Mouse (Mus musculus) neural tube, embryonic 14.5 days (tissue): ENCODE measurements at regions not wholly inside any gene's neighbourhood (a gene's known extent, or its start where the extent isn't known, plus 50 kb on each side); places are given as distances from the start of the nearest gene placed in this dataset.

Experiments
- ATAC-seq: fragments of 200-750 bp; cut with Nextera tagmentation; 2 replicates; pipeline ENCODE4 v1.8.0; 2017; ENCODE audit warnings: low read depth, mild to moderate bottlenecking, moderate TSS enrichment, moderate library complexity
- H3K27ac ChIP-seq: fragments of 300-500 bp; sonication (generic); 2 replicates; pipeline ENCODE4 v1.5.1; 2014; ENCODE audit warnings: low read depth, mild to moderate bottlenecking, control low read depth, low read length, moderate library complexity, mixed read lengths
- H3K27me3 ChIP-seq: fragments of 300-500 bp; sonication (generic); 2 replicates; pipeline ENCODE4 v1.6.1; 2014; ENCODE audit warnings: low read length; ENCODE audit not compliant: control insufficient read depth, insufficient read depth
- H3K36me3 ChIP-seq: fragments of 300-500 bp; sonication (generic); 2 replicates; pipeline ENCODE4 v1.6.1; 2014; ENCODE audit warnings: low read length, mixed read lengths; ENCODE audit not compliant: control insufficient read depth, insufficient read depth
- H3K4me1 ChIP-seq: fragments of 300-500 bp; sonication (generic); 2 replicates; pipeline ENCODE4 v1.6.1; 2014; ENCODE audit warnings: low read length; ENCODE audit not compliant: control insufficient read depth, insufficient read depth
- H3K4me2 ChIP-seq: fragments of 300-500 bp; sonication (generic); 2 replicates; pipeline ENCODE4 v1.6.1; 2014; ENCODE audit warnings: mild to moderate bottlenecking, low read depth, low read length, control low read depth
- H3K4me3 ChIP-seq: fragments of 300-500 bp; sonication (generic); 2 replicates; pipeline ENCODE4 v1.5.1; 2014; ENCODE audit warnings: low read depth, low read length, control low read depth, mixed read lengths
- H3K9ac ChIP-seq: fragments of 300-500 bp; sonication (generic); replicated peaks from 2 replicates; pipeline ENCODE4 v1.6.1; 2014; ENCODE audit warnings: low read depth, mild to moderate bottlenecking, control low read depth, low read length, mixed read lengths
- H3K9me3 ChIP-seq: fragments of 300-500 bp; sonication (generic); 2 replicates; pipeline ENCODE4 v1.6.1; 2016; ENCODE audit warnings: low read length; ENCODE audit not compliant: control insufficient read depth
- WGBS: fragments of 180-500 bp; shearing (Covaris S2); extraction: QIAGEN DNeasy Blood & Tissue Kit; methylation state at CpG from one replicate; pipeline ENCODE4 v1.1.7; 2014; 5-methylcytosine and 5-hydroxymethylcytosine counted together

DNA sequence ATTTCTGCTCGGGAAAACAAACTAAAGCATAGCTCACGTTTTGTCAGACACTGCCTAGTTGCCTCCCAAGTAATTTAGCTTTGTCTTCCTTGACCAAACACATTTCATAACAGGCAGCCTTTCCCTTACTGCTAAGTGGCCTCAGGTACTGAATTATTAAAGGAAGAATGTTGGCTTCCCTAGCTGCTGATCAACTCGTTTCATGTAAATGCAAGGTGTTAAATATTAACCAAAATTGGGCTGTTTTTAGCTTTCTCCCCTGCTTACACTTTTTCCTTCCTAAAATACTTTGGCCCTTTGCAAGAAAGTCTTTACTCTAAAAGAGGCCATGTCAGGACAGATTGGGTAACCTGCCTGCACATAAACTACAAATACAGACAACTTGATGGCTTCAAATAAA is 265.4 kb downstream of the Pmp22 start:
- WGBS = 63% methylated on average over 3 of the region's 3 CpGs
- no peak overlapping the region for H3K27ac ChIP-seq
- ATAC-seq = no peak

DNA sequence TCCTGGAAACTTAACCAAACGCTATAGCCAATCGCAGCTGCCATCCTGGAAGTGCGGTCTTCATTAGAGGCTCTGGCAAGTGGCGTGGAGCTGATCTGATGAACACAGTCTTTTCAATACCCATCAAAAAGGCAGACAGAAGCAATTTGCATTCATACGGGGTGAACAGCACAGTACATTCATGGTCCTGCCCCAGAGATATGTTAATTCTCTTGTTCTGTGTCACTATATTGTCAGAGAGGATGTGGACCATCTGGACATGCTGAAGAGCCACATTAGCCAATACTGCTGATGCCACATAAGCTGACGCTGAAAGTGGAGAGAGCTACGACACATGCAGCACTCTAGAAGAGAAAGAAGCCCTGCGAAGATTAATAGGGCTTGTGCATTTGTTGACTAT is 267.6 kb downstream of the Pmp22 start:
- Histone ChIP-seq H3K27ac (no peak overlapping the region), H3K4me3 (no peak overlapping the region), H3K4me1 (no peaks in the 10 kb centered on the region), H3K9ac (no peak overlapping the region), H3K27me3 (no peaks in the 10 kb centered on the region), H3K9me3 (no peaks in the 10 kb centered on the region), H3K36me3 (no peaks in the 10 kb centered on the region), H3K4me2 (no peak overlapping the region)
- 42% methylated on average over 8 of the region's 8 CpGs for WGBS
- peak; percentile 31; the same call in 1 of the 2 replicates for ATAC-seq

More for the DNA sequence above, 265.4 kb downstream of the Pmp22 start:
- Histone ChIP-seq H3K9ac (no peak overlapping the region), H3K9me3 (no peaks in the 10 kb centered on the region), H3K4me1 (no peaks in the 10 kb centered on the region), H3K4me3 (no peak overlapping the region), H3K36me3 (no peaks in the 10 kb centered on the region), H3K27me3 (no peaks in the 10 kb centered on the region), H3K4me2 (no peak overlapping the region)

DNA sequence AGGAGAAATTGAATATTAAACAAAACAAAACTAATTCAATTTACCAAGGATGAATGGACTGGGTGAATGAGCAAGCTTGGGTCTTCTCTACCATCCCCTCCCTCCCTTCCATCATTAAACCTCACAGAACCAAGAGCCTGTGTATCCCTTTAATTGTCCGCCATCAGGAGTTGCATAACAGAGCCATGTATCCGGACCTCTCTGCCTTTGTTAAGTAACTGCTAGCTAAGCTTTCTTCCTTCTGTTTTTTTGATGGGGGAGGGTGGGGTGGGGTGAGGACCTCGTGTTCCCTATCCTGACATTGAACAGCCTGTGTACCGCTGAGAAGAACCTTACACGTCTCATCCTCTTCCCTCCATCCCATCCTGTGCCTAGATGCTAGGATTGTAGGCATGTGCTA is 274.0 kb downstream of the Pmp22 start:
- no peak overlapping the region for H3K4me3 ChIP-seq
- no peaks in the 10 kb centered on the region for H3K4me1 ChIP-seq
- no peak for ATAC-seq
- H3K9me3 ChIP-seq = no peaks in the 10 kb centered on the region
- H3K4me2 ChIP-seq = no peak overlapping the region
- no peaks in the 10 kb centered on the region for H3K36me3 ChIP-seq
- no peaks in the 10 kb centered on the region for H3K27me3 ChIP-seq
- 65% methylated on average over 5 of the region's 5 CpGs for WGBS
- H3K9ac ChIP-seq = no peak overlapping the region
- H3K27ac ChIP-seq = no peak overlapping the region

DNA sequence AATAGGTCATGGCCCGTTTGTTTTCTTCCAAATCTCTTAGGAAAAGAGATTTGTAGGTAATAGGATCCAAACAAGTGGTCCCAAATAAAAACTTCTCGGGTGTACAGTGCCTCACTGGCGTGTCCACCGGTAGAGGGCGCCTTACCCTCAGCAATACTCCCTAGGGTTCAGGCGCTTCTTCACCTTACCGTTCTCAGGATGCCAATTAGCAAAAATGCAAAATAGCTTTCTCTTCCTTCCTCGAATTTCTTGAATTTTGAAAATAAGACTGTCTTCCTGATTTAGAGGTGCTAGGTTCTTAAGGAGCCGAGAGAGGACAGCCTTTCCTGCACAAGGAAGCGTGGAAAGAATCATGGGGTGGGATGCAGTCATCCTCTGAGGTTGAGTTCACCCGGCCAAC is 275.9 kb downstream of the Pmp22 start:
- Histone ChIP-seq H3K9ac (no peak overlapping the region), H3K27me3 (no peaks in the 10 kb centered on the region), H3K9me3 (no peaks in the 10 kb centered on the region), H3K4me2 (no peak overlapping the region), H3K4me1 (no peaks in the 10 kb centered on the region), H3K27ac (no peak overlapping the region), H3K36me3 (no peaks in the 10 kb centered on the region), H3K4me3 (no peak overlapping the region)
- peak; percentile 76; the same call in 1 of the 2 replicates for ATAC-seq
- WGBS = 13% methylated on average over 11 of the region's 11 CpGs

DNA sequence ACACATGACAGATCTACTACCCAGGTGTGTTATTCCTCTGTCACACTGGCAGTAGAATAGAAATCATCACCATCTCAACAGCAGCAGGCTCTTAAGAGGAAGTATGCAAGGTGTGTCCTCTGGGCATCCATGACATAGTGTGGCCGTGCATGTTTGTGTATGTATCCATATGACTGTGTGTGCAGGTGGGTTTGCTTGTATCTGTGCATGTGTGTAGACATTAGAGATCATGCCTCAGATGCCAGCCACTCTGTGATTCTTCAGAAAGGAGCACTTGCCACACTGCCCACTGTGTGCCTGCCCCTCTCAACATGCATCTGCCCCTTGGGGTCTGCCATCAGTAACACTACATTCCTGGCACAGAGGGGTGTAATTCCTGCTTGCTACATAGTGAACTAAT is 280.6 kb downstream of the Pmp22 start:
- Histone ChIP-seq H3K27me3 (no peaks in the 10 kb centered on the region), H3K36me3 (no peaks in the 10 kb centered on the region), H3K27ac (no peak overlapping the region), H3K9ac (no peak overlapping the region), H3K9me3 (no peaks in the 10 kb centered on the region), H3K4me3 (no peak overlapping the region), H3K4me1 (peaks cover 5% of the 10 kb centered on the region; the same call in 1 of the 2 replicates), H3K4me2 (no peak overlapping the region)
- ATAC-seq = no peak
- WGBS = 100% methylated on average over 1 of the region's 1 CpGs

DNA sequence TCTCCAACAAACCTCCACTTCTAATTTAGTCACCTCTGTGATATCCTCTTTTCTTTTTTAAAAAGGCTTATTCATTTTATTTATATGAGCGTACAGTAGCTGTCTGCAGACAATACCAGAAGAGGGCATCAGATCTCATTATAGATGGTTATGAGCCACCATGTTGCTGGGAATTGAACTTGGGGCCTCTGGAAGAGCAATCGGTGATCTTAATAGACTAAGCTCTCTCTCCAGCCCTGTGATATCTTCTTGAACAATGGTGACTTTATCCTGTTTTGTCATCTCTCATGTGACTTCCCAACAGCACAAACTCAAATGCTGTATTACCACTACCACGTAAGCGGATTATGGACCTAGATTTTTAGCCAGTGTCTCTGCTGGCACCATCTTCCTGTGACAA is 282.1 kb downstream of the Pmp22 start:
- H3K27ac ChIP-seq = no peak overlapping the region
- no peak overlapping the region for H3K4me2 ChIP-seq
- no peak overlapping the region for H3K9ac ChIP-seq
- H3K9me3 ChIP-seq = no peaks in the 10 kb centered on the region
- H3K27me3 ChIP-seq = no peaks in the 10 kb centered on the region
- ATAC-seq = no peak
- H3K36me3 ChIP-seq = no peaks in the 10 kb centered on the region
- over 99% methylated on average over 4 of the region's 4 CpGs for WGBS
- peaks cover 5% of the 10 kb centered on the region; the same call in 1 of the 2 replicates for H3K4me1 ChIP-seq
- H3K4me3 ChIP-seq = no peak overlapping the region

DNA sequence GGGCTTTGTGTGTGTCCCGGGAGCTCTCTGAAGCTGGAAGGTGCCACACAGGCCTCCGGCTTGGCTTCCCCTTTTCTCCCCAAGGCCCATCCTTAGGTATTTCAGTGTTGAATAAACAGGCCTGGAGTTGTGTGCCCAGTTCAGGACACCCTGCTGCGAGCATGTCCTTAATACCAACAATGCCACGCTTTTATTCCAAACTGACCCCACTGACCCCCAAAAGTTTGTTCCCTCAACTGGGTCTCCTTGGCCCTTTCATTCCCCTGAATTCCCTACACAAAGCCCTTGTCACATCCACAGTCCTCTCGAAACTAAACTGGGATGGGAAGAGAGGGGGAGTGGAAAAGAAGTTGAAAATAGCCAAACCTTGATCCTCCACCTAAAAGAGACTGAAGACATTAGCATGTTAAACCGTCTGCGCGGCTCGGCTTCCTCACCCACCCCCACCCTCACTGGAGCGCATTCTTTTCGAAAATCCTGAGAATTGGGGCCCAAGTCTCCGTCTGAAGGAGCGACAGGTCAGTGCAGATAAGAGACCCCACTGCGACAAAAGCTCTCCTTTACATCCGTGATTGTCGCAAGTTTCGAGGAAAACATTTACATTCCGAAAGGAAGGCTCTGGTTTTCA is 283.7 kb downstream of the Pmp22 start:
- Histone ChIP-seq H3K9ac (no peak overlapping the region), H3K27me3 (no peaks in the 10 kb centered on the region), H3K4me3 (no peak overlapping the region), H3K36me3 (no peaks in the 10 kb centered on the region), H3K27ac (no peak overlapping the region), H3K9me3 (no peaks in the 10 kb centered on the region), H3K4me2 (peak overlapping the region; percentile 37), H3K4me1 (peaks cover 5% of the 10 kb centered on the region; the same call in 1 of the 2 replicates)
- ATAC-seq = no peak
- WGBS = 3% methylated on average over 18 of the region's 18 CpGs

DNA sequence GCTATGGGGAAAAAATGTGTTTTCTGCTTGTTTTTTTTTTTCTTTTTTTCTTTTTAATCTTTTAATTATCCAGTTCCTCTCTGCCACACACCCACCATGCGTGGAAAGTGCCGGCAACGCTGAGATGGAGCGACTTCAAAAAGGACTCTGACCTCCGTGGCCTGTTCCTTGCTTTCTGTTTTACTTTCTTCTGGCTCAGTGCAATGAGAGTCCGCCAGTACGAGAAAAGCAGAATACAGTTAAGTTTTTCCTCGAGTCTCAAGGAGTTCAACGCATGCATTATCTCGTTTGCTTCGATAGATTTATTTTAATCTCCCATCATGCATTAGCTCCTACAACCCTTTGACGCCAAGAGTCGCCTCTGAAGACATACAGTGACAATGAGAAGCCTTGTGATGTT is 284.3 kb downstream of the Pmp22 start:
- Histone ChIP-seq H3K4me2 (peak overlapping the region; percentile 37), H3K27ac (no peak overlapping the region), H3K9me3 (no peaks in the 10 kb centered on the region), H3K27me3 (no peaks in the 10 kb centered on the region), H3K9ac (no peak overlapping the region), H3K4me3 (no peak overlapping the region), H3K4me1 (peaks cover 5% of the 10 kb centered on the region; the same call in 1 of the 2 replicates), H3K36me3 (no peaks in the 10 kb centered on the region)
- no peak for ATAC-seq
- WGBS = 9% methylated on average over 13 of the region's 13 CpGs

DNA sequence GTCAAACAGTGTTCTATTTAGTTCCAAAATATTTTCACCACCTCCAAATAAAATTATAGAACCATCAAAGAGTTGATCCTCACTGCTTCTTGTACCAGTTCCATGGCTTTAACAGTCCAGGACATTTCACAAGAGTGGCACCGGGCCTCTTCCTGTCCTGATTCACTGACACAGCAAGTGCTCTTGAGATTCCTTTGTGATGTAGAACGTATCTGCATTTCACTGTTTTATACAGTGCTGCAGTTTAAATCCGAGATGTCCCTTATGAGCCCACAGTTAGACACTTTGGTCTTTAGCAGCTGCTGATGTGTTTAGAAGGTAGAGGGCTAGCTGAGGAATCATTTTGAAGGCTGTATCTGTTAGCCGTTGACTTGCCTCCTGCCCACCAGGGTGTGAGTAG is 284.8 kb downstream of the Pmp22 start:
- H3K36me3 ChIP-seq = no peaks in the 10 kb centered on the region
- H3K4me2 ChIP-seq = no peak overlapping the region
- 58% methylated on average over 4 of the region's 4 CpGs for WGBS
- no peaks in the 10 kb centered on the region for H3K9me3 ChIP-seq
- H3K4me3 ChIP-seq = no peak overlapping the region
- peaks cover 5% of the 10 kb centered on the region; the same call in 1 of the 2 replicates for H3K4me1 ChIP-seq
- no peak overlapping the region for H3K9ac ChIP-seq
- H3K27ac ChIP-seq = no peak overlapping the region
- no peaks in the 10 kb centered on the region for H3K27me3 ChIP-seq
- no peak for ATAC-seq
